Mouse (Mus musculus): ENCODE data around the gene Snx30. TPM values are rescaled to one million over a fixed set of nuclear protein-coding genes. Genes with fewer than 3 reads are reported as not detected.

The Snx30 gene
- total RNA-seq, 1 experiment, result 19.8 TPM

DNA sequence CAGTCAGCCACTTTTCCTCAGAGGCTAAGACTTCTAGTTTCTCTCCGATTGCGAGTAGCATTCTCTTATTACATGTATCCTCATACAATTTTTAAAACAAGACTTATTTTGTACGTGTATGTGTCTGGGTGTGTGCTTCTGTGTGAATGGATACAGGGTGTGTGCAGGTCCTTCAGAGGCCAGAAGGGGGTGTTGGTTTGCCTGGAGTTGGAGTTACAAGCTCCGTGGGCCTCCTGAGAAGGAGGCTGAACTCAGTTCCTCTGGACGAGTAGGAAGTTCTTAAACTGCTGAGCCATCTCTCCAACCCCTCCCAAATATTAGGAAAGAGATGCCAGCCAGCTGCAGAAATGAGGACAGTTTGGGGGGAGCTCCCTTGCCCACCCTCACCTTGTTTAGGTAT lies 2.8 kb downstream of the Snx30 start:
- H3K9ac ChIP-seq (ENCODE audit: insufficient read depth, low read depth, low read length, poor library complexity, severe bottlenecking), result no peak overlapping the region
- in situ Hi-C loops (cut with MboI; ENCODE audit: low sequenced_read_pairs in 2 of 2, unreplicated experiment in 2 of 2), result no loop called here
- no peak for DNase-seq (ENCODE audit: low read depth, low spot score)
- peaks cover 6 to 7% of the 10 kb centered on the region in 2 experiments; a peak in 3 of 4 replicates for H3K4me1 ChIP-seq (ENCODE audit: control insufficient read depth in 2 of 2, insufficient read depth in 2 of 2, low read length in 2 of 2, poor library complexity in 1 of 2)
- H3K27ac ChIP-seq (ENCODE audit: insufficient read depth, low read depth, low read length, poor library complexity, severe bottlenecking), result no peak overlapping the region
- TF ChIP-seq ZNF384 (IDR thresholded peaks at IDR 0.05; ENCODE audit: low read depth, low read length) (no peak), CHD2 (IDR thresholded peaks at IDR 0.05; ENCODE audit: low read depth, low read length) (no peak), HCFC1 (IDR thresholded peaks at IDR 0.05; ENCODE audit: borderline replicate concordance, insufficient read depth, low read length) (no peak), MAFK (IDR thresholded peaks at IDR 0.05; ENCODE audit: insufficient read depth, low read depth, low read length) (no peak), ZC3H11A (IDR thresholded peaks at IDR 0.05; ENCODE audit: borderline replicate concordance, low read depth, low read length) (no peak)
- no peaks in the 10 kb centered on the region for H3K36me3 ChIP-seq (ENCODE audit: control insufficient read depth, insufficient read depth, low read length, poor library complexity, severe bottlenecking)
- H3K9me3 ChIP-seq (ENCODE audit: control insufficient read depth, insufficient read depth, low read depth, low read length), result no peaks in the 10 kb centered on the region
- H3K4me3 ChIP-seq (ENCODE audit: insufficient read depth in 1 of 2, low read depth in 1 of 2, low read length in 2 of 2, poor library complexity in 1 of 2, severe bottlenecking in 1 of 2), result no peak overlapping the region

DNA sequence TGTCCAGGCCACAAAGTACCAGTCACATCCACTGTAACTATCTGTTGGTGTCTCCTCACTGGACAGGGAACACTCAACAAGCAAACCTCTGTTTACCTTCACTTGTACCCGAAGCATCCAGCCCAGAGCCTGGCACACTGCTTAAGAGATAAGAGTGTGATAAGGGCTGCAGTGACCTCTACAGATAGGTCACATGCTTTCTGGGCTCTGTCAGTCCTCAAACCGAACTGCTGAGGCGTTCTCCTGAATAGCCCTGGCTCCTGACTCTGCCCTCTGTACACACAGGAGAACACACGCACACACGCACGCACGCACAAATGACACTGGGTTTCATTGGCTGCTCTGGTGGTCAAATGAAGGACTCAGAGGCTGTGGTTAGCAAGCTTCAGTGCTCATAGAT lies 8.5 kb downstream of the Snx30 start:
- Histone ChIP-seq H3K4me3 (ENCODE audit: insufficient read depth in 1 of 2, low read depth in 1 of 2, low read length in 2 of 2, poor library complexity in 1 of 2, severe bottlenecking in 1 of 2) (no peak overlapping the region), H3K4me1 (ENCODE audit: control insufficient read depth in 2 of 2, insufficient read depth in 2 of 2, low read length in 2 of 2, poor library complexity in 1 of 2) (peaks cover 2 to 13% of the 10 kb centered on the region in 2 experiments; a peak in 1 of 4 replicates), H3K36me3 (ENCODE audit: control insufficient read depth, insufficient read depth, low read length, poor library complexity, severe bottlenecking) (no peaks in the 10 kb centered on the region; the same call in 1 of the 2 replicates), H3K9ac (ENCODE audit: insufficient read depth, low read depth, low read length, poor library complexity, severe bottlenecking) (no peak overlapping the region), H3K27ac (ENCODE audit: insufficient read depth, low read depth, low read length, poor library complexity, severe bottlenecking) (no peak overlapping the region), H3K9me3 (ENCODE audit: control insufficient read depth, insufficient read depth, low read depth, low read length) (no peaks in the 10 kb centered on the region)
- no peak for DNase-seq (ENCODE audit: low read depth, low spot score)
- TF ChIP-seq CHD2 (IDR thresholded peaks at IDR 0.05; ENCODE audit: low read depth, low read length), result no peak
- no peak for TF ChIP-seq HCFC1 (IDR thresholded peaks at IDR 0.05; ENCODE audit: borderline replicate concordance, insufficient read depth, low read length)
- TF ChIP-seq MAFK (IDR thresholded peaks at IDR 0.05; ENCODE audit: insufficient read depth, low read depth, low read length), result no peak
- TF ChIP-seq ZNF384 (IDR thresholded peaks at IDR 0.05; ENCODE audit: low read depth, low read length), result no peak
- TF ChIP-seq ZC3H11A (IDR thresholded peaks at IDR 0.05; ENCODE audit: borderline replicate concordance, low read depth, low read length), result no peak
- in situ Hi-C loops (cut with MboI; ENCODE audit: low sequenced_read_pairs in 2 of 2, unreplicated experiment in 2 of 2), result no loop called here

DNA sequence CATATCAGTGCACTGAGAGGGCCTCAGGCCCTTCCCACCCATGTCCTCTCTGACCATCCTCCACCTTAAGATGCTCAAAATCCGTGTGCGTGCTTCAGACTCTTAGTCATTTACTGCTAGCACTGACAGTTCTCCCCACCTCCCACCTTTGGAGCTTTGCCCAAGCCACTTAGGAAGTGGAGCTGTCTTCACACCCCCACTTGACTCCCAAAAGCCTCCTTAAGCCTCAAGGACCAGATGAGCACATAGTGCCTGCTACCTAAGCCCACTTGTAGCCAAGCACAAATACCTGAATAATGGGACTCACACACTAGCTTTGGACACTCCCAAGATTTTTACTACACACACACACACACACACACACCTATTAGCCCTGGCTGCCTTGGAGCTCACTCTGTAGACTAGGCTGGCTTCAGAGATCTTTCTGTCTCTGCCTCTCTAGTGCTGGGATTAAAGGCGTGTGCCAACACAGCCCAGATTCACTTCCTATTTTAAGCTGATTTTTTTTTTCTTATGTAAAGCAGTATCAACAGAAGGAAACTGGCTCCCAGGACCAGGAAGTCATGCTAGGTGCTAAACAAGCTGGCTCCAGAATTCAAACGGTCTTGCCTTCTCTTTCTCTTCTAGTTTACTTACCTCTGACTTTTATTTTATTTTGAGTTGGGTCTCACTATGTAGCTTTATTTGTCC lies 9.6 kb downstream of the Snx30 start:
- no peak for TF ChIP-seq CHD2 (IDR thresholded peaks at IDR 0.05; ENCODE audit: low read depth, low read length)
- TF ChIP-seq MAFK (IDR thresholded peaks at IDR 0.05; ENCODE audit: insufficient read depth, low read depth, low read length), result no peak
- no peak for TF ChIP-seq ZNF384 (IDR thresholded peaks at IDR 0.05; ENCODE audit: low read depth, low read length)
- TF ChIP-seq HCFC1 (IDR thresholded peaks at IDR 0.05; ENCODE audit: borderline replicate concordance, insufficient read depth, low read length), result no peak
- no peak for TF ChIP-seq ZC3H11A (IDR thresholded peaks at IDR 0.05; ENCODE audit: borderline replicate concordance, low read depth, low read length)
- Histone ChIP-seq H3K4me3 (ENCODE audit: insufficient read depth in 1 of 2, low read depth in 1 of 2, low read length in 2 of 2, poor library complexity in 1 of 2, severe bottlenecking in 1 of 2) (no peak overlapping the region), H3K9me3 (ENCODE audit: control insufficient read depth, insufficient read depth, low read depth, low read length) (no peaks in the 10 kb centered on the region), H3K36me3 (ENCODE audit: control insufficient read depth, insufficient read depth, low read length, poor library complexity, severe bottlenecking) (no peaks in the 10 kb centered on the region; the same call in 1 of the 2 replicates), H3K9ac (ENCODE audit: insufficient read depth, low read depth, low read length, poor library complexity, severe bottlenecking) (no peak overlapping the region), H3K4me1 (ENCODE audit: control insufficient read depth in 2 of 2, insufficient read depth in 2 of 2, low read length in 2 of 2, poor library complexity in 1 of 2) (peaks cover 2 to 11% of the 10 kb centered on the region in 2 experiments; a peak in 1 of 4 replicates), H3K27ac (ENCODE audit: insufficient read depth, low read depth, low read length, poor library complexity, severe bottlenecking) (no peak overlapping the region)
- in situ Hi-C loops (cut with MboI; ENCODE audit: low sequenced_read_pairs in 2 of 2, unreplicated experiment in 2 of 2), result no loop called here
- no peak for DNase-seq (ENCODE audit: low read depth, low spot score)

DNA sequence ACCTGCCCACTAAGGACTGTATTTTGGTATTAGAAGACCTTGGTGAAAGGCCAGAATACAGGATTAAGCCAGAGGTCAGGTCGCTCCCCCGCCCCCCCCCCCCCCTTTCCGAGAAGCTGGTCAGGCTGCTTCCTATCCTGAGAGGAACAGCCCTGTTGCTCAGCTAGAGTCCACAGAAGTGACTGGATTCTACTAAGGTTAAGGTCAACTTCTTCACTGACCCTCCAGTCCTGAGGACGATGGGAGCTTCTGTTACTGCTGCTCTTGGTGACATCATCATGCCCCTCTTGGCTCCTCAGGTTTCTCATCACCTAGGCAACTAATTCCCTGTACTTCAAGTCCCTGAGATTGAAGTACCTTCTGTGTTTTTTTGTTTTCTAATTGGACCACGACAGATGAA lies 10.4 kb downstream of the Snx30 start:
- H3K4me3 ChIP-seq (ENCODE audit: insufficient read depth in 1 of 2, low read depth in 1 of 2, low read length in 2 of 2, poor library complexity in 1 of 2, severe bottlenecking in 1 of 2), result no peak overlapping the region
- TF ChIP-seq ZNF384 (IDR thresholded peaks at IDR 0.05; ENCODE audit: low read depth, low read length), result no peak
- TF ChIP-seq HCFC1 (IDR thresholded peaks at IDR 0.05; ENCODE audit: borderline replicate concordance, insufficient read depth, low read length), result no peak
- TF ChIP-seq MAFK (IDR thresholded peaks at IDR 0.05; ENCODE audit: insufficient read depth, low read depth, low read length), result no peak
- no peak for TF ChIP-seq CHD2 (IDR thresholded peaks at IDR 0.05; ENCODE audit: low read depth, low read length)
- TF ChIP-seq ZC3H11A (IDR thresholded peaks at IDR 0.05; ENCODE audit: borderline replicate concordance, low read depth, low read length), result no peak
- H3K36me3 ChIP-seq (ENCODE audit: control insufficient read depth, insufficient read depth, low read length, poor library complexity, severe bottlenecking), result no peaks in the 10 kb centered on the region; the same call in 1 of the 2 replicates
- peaks cover 2 to 10% of the 10 kb centered on the region in 2 experiments; a peak in 1 of 4 replicates for H3K4me1 ChIP-seq (ENCODE audit: control insufficient read depth in 2 of 2, insufficient read depth in 2 of 2, low read length in 2 of 2, poor library complexity in 1 of 2)
- no peak overlapping the region for H3K27ac ChIP-seq (ENCODE audit: insufficient read depth, low read depth, low read length, poor library complexity, severe bottlenecking)
- in situ Hi-C loops (cut with MboI; ENCODE audit: low sequenced_read_pairs in 2 of 2, unreplicated experiment in 2 of 2), result no loop called here
- H3K9me3 ChIP-seq (ENCODE audit: control insufficient read depth, insufficient read depth, low read depth, low read length), result no peaks in the 10 kb centered on the region
- no peak overlapping the region for H3K9ac ChIP-seq (ENCODE audit: insufficient read depth, low read depth, low read length, poor library complexity, severe bottlenecking)
- DNase-seq (ENCODE audit: low read depth, low spot score), result no peak
